Mouse (Mus musculus): ENCODE measurements around the gene Ptges2.

Gene Ptges2

DNA sequence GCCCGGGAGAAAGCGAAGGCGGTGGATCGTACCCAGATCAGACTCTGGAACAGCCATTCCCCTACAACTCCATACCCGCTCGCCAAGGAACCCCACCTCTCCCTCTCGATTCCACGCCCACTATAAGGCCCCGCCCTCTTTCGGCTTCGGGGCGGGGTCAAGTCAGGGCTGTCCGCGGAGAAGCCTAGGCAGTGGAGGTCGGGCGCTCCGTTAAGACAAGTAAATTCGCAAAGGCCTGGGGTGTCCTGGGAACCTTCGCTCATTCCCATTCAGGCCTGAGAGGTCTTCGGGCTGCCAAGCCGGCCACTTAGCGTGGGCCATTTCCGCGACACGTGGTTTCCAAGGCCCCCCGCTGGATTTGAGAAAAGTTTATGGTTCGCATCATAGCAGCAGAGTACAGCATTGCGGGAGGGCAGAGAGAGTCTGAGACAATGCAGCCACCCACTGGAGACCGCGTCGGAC lies at the start of gene Ptges2:
Ptges2 (plus strand) TSS at position 413 of the 462 bp plus-strand sequence.
- under 1% methylated on average over 31 of the region's 31 CpGs for WGBS

- 65% methylated on average over 6 of the region's 6 CpGs for WGBS
Observed at GRCm38 (mm10) chr2:32347019-32347418, 48.7 kb upstream of the Ptges2 start.

- 48% methylated on average over 11 of the region's 11 CpGs for WGBS
Observed at GRCm38 (mm10) chr2:32348311-32348710, 47.4 kb upstream of the Ptges2 start.

- WGBS, result 30% methylated on average over 8 of the region's 8 CpGs
Observed at GRCm38 (mm10) chr2:32349625-32350255, 46.0 kb upstream of the Ptges2 start.

GRCm38 (mm10) chr2:32350471-32351051 lies 45.1 kb upstream of the Ptges2 start:
- WGBS, result 27% methylated on average over 13 of the region's 13 CpGs

GRCm38 (mm10) chr2:32351471-32351961 lies 44.2 kb upstream of the Ptges2 start:
- WGBS, result 34% methylated on average over 9 of the region's 9 CpGs

DNA sequence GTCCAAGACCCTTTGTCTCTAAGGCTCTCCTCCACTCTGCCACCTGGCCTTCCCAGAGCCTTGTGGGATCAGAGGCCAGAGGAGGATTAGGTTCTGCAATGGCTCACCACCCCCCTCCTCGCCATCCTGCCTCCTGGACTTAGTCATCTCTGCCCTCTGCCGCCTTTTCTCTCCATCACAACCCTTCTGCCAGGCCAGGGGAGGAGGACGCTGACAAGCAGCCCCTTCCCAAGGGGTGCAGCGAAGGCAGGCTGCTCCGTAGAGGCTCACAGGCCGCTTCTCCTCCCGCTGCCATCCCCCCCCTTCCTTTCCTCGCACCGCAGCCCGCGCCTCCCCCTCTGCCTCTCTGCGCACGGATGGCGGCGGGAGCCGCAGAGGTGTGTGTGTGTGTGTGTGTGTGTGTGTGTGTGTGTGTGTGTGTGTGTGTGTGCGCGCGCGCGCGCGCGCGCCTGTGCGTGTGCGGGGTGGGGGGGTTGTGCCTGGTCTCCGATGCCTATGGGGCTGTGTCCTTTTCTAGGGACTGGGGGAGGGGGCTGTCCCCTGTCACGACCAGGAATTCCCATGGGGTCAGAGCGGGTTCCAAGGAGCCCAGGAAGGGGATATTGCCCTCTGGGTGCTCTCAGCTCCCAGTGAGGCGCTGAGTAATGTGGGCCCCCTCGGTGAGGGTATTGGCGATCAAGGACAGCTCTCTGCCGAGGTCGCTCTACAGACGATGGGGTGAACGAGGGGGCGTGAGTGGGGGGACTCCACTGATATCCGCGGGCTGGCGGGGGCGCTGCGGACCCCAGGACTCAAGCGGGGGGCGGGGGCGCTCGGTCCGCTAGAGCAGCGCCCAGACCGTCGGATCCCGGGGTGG lies 43.3 kb upstream of the Ptges2 start, which contains the start of gene Ciz1:
Ciz1 (plus strand) TSS at position 177 of the 856 bp plus-strand sequence.
- WGBS, result 2% methylated on average over 42 of the region's 52 CpGs

GRCm38 (mm10) chr2:32353007-32353542 lies 42.6 kb upstream of the Ptges2 start, which contains the start of gene Dnm1:
Gene Dnm1, minus strand, starts transcription at chr2:32353338.
- under 1% methylated on average over 63 of the region's 63 CpGs for WGBS

DNA sequence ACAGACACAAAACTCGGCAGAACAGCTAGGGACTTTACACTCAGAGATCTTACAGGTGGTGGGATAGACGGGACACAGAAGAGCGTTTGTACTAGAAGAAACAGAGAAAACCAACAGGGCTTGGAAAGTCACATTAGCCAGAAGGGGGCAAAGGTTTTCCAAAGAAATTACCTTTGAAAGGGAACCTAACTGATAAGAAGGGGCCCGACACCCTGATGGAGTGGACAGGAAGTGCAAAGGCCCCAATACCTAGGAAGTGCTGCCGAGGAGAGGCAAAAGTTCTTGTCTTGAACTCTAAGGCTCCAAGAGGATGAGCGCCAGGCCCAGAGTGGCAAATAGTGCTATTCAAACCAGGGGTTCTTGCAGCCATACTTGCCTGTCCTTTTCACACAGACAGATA lies 41.9 kb upstream of the Ptges2 start:
- 75% methylated on average over 6 of the region's 6 CpGs for WGBS

GRCm38 (mm10) chr2:32354336-32354895 lies 41.3 kb upstream of the Ptges2 start:
- WGBS, result 93% methylated on average over 3 of the region's 3 CpGs

DNA sequence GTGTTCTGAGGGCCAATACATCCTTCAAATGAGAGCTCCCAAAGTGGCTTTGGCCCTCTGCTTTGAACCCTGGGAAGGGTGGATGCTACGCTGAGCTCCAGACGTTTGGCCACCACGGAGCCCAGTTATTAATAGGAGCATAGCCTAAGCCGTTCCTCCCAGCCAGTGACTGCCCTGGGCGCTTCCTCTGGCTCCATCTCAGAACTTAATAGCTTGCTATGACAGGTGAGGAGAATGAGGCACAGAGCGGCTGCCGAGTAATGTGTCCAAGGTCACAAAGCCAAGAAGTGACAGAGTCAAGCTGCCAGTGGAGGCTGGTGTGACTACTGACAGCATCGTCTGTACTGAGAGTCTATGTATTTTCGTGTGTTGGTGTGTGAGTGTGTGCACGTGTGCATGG lies 39.5 kb upstream of the Ptges2 start:
- 79% methylated on average over 10 of the region's 10 CpGs for WGBS

- WGBS, result 79% methylated on average over 3 of the region's 3 CpGs
Observed at GRCm38 (mm10) chr2:32357710-32358109, 38.0 kb upstream of the Ptges2 start.

GRCm38 (mm10) chr2:32358381-32358780 lies 37.3 kb upstream of the Ptges2 start:
- 65% methylated on average over 10 of the region's 10 CpGs for WGBS

GRCm38 (mm10) chr2:32360741-32361140 lies 35.0 kb upstream of the Ptges2 start:
- WGBS, result 4% methylated on average over 14 of the region's 14 CpGs

DNA sequence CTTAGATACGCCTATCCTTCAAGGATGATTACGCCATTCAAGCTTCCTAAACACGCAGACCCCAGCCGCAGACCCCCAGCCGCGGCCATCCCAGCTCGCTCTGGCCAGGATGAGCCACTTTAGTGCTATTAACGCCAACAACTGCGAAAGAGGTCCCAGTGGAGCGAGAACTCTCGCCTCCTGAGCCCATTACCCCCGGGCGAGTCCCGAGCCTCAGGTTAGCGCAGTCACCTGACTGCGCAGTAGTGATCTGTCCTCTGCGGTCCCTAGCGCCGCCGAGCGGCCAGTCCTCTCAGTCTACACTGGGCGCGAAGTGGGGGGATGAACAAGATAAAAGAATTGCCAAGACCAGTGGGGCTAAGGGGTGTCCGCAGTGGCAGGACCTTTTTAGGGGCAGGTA lies 34.3 kb upstream of the Ptges2 start:
- 2% methylated on average over 24 of the region's 24 CpGs for WGBS

GRCm38 (mm10) chr2:32362274-32362673 lies 33.4 kb upstream of the Ptges2 start:
- 27% methylated on average over 5 of the region's 5 CpGs for WGBS

GRCm38 (mm10) chr2:32362817-32363340 lies 32.8 kb upstream of the Ptges2 start:
- WGBS, result under 1% methylated on average over 53 of the region's 53 CpGs

GRCm38 (mm10) chr2:32363376-32364106 lies 32.2 kb upstream of the Ptges2 start:
- WGBS, result 3% methylated on average over 19 of the region's 19 CpGs

DNA sequence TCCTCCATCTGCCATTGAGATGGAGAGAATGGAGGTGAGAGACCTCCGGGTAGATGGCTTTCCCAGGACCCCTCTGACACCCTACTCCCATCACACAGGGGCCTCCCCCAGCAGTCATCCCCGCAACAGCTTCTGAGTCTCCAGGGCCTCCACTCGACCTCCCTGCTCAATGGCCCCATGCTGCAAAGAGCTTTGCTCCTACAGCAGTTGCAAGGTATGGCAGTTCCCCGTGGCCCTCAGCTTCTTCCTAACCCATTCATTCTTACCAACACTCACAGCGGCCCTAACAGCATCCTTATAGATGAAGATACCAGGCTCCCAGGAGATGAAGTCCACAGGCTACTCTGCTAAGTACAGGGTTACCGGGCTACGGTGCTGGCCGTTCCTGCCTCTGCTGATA lies 31.6 kb upstream of the Ptges2 start:
- 82% methylated on average over 8 of the region's 8 CpGs for WGBS

DNA sequence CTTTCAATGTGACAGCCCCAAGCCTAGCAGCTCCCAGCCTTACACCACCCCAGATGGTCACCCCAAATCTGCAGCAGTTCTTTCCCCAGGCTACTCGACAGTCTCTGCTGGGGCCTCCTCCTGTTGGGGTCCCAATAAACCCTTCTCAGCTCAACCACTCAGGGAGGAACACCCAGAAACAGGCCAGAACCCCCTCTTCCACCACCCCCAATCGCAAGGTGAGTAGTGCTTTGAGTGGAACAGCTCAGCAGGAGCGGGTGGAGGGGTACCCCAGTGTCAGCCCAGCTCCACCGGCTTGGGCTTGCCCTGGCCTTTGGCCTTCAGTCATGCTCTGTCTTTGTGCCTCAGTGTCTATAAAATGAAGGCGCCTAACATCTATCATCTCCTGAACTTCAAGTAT lies 28.4 kb upstream of the Ptges2 start:
- WGBS, result 92% methylated on average over 5 of the region's 5 CpGs

DNA sequence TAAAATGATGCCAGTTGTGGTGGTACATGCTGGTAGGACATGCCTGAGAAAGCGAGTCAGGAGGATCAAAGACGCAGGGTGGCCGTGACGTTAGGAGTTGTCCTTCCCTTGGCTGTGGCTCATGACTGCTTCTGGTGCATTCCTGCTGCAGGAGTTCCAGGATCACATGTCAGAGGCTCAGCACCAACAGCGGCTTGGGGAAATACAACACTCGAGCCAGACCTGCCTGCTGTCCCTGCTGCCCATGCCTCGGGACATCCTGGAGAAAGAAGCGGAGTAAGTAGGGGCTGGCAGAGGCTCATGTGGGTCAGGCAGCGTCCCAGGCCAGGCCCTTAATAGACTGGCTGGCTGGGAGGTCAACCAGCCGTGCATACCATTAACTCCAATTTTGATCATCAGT lies 21.5 kb upstream of the Ptges2 start:
- 78% methylated on average over 10 of the region's 10 CpGs for WGBS

All from cerebral cortex, adult 2 months (tissue).